Mouse (Mus musculus): Measurements from ENCODE around the gene Apaf1.
A peak's percentile ranks its signal among the peaks of the same experiment; 100 is the strongest.

Apaf1 gene

GRCm38 (mm10) chr10:91081959-91082507 is 537 bp downstream of the Apaf1 start:
- DNase-seq (ENCODE audit: low spot score): no peak

- no peak for DNase-seq (ENCODE audit: low spot score)
Measured at GRCm38 (mm10) chr10:91080540-91080939, 2.0 kb downstream of the Apaf1 start.

- DNase-seq (ENCODE audit: low spot score): no peak
Measured at GRCm38 (mm10) chr10:91076667-91077066, 5.9 kb downstream of the Apaf1 start.

GRCm38 (mm10) chr10:91073345-91073744 is 9.2 kb downstream of the Apaf1 start:
- no peak for DNase-seq (ENCODE audit: low spot score)

- no peak for DNase-seq (ENCODE audit: low spot score)
Measured at GRCm38 (mm10) chr10:91071768-91072167, 10.8 kb downstream of the Apaf1 start.

GRCm38 (mm10) chr10:91062355-91062754 is 20.2 kb downstream of the Apaf1 start:
- no peak for DNase-seq (ENCODE audit: low spot score)

GRCm38 (mm10) chr10:91060742-91061141 is 21.8 kb downstream of the Apaf1 start:
- no peak for DNase-seq (ENCODE audit: low spot score)

- DNase-seq (ENCODE audit: low spot score): no peak
Measured at GRCm38 (mm10) chr10:91052734-91053133, 29.8 kb downstream of the Apaf1 start.

- DNase-seq (ENCODE audit: low spot score): no peak
Measured at GRCm38 (mm10) chr10:91051156-91051555, 31.4 kb downstream of the Apaf1 start.

GRCm38 (mm10) chr10:91049696-91050095 is 32.9 kb downstream of the Apaf1 start:
- DNase-seq (ENCODE audit: low spot score): no peak

GRCm38 (mm10) chr10:91033942-91034341 is 48.6 kb downstream of the Apaf1 start:
- DNase-seq (ENCODE audit: low spot score): peak; percentile 78

- peak; percentile 87 for DNase-seq (ENCODE audit: low spot score)
Measured at GRCm38 (mm10) chr10:91032399-91032798, 50.2 kb downstream of the Apaf1 start.

GRCm38 (mm10) chr10:91031176-91031575 is 51.4 kb downstream of the Apaf1 start:
- DNase-seq (ENCODE audit: low spot score): no peak

GRCm38 (mm10) chr10:91029002-91029539 is 53.5 kb downstream of the Apaf1 start:
- no peak for DNase-seq (ENCODE audit: low spot score)

- DNase-seq (ENCODE audit: low spot score): no peak
Measured at GRCm38 (mm10) chr10:91027964-91028363, 54.6 kb downstream of the Apaf1 start.

GRCm38 (mm10) chr10:91027468-91027867 is 55.1 kb downstream of the Apaf1 start:
- no peak for DNase-seq (ENCODE audit: low spot score)

GRCm38 (mm10) chr10:91005858-91006538 is 76.6 kb downstream of the Apaf1 start:
- no peak for DNase-seq (ENCODE audit: low spot score)

GRCm38 (mm10) chr10:91001421-91001820 is 81.1 kb downstream of the Apaf1 start:
- DNase-seq (ENCODE audit: low spot score): no peak

GRCm38 (mm10) chr10:90999899-91000298 is 82.7 kb downstream of the Apaf1 start:
- DNase-seq (ENCODE audit: low spot score): no peak

- no peak for DNase-seq (ENCODE audit: low spot score)
Measured at GRCm38 (mm10) chr10:90993869-90994268, 88.7 kb downstream of the Apaf1 start.

- no peak for DNase-seq (ENCODE audit: low spot score)
Measured at GRCm38 (mm10) chr10:90992237-90992636, 90.3 kb downstream of the Apaf1 start.

- DNase-seq (ENCODE audit: low spot score): no peak
Measured at GRCm38 (mm10) chr10:90990340-90990739, 92.2 kb downstream of the Apaf1 start.

GRCm38 (mm10) chr10:90983046-90983445 is 99.5 kb downstream of the Apaf1 start:
- no peak for DNase-seq (ENCODE audit: low spot score)

- no peak for DNase-seq (ENCODE audit: low spot score)
Measured at GRCm38 (mm10) chr10:90981811-90982210, 100.8 kb downstream of the Apaf1 start.
